Mouse (Mus musculus) lung, embryonic 14.5 days (tissue): ENCODE measurements around the gene Lhb. TPM values are rescaled to one million over a fixed set of nuclear protein-coding genes. Genes with fewer than 3 reads are reported as not detected.
"Not testable (repeated sequence)": the region's sequence is repeated elsewhere in the genome, so short reads cannot be mapped to it uniquely, and the experiment has no call there.

Experiments used
- ATAC-seq: fragments of 200-750 bp; cut with Nextera tagmentation; 2 replicates; pipeline ENCODE4 v1.8.0; 2017; ENCODE audit warnings: mild to moderate bottlenecking, moderate TSS enrichment, moderate library complexity; ENCODE audit not compliant: insufficient read depth
- DNase-seq: peaks from one replicate; pipeline ENCODE4 v3.0.0-alpha.2; 2015
- H3K27ac ChIP-seq: fragments of 300-500 bp; sonication (generic); 2 replicates; pipeline ENCODE4 v1.5.1; 2014; ENCODE audit warnings: low read depth, mild to moderate bottlenecking, moderate library complexity
- H3K27me3 ChIP-seq: fragments of 300-500 bp; sonication (generic); 2 replicates; pipeline ENCODE4 v1.6.1; 2014; ENCODE audit warnings: low read length, control low read depth; ENCODE audit not compliant: insufficient read depth
- H3K36me3 ChIP-seq: fragments of 300-500 bp; sonication (generic); 2 replicates; pipeline ENCODE4 v1.6.1; 2014; ENCODE audit warnings: control low read depth; ENCODE audit not compliant: insufficient read depth
- H3K4me1 ChIP-seq: fragments of 300-500 bp; sonication (generic); 2 replicates; pipeline ENCODE4 v1.6.1; 2014; ENCODE audit warnings: antibody characterized with exemption, control low read depth; ENCODE audit not compliant: insufficient read depth
- H3K4me2 ChIP-seq: fragments of 300-500 bp; sonication (generic); 2 replicates; pipeline ENCODE4 v1.6.1; 2014; ENCODE audit warnings: mild to moderate bottlenecking
- H3K4me3 ChIP-seq: fragments of 300-500 bp; sonication (generic); 2 replicates; pipeline ENCODE4 v1.5.1; 2014; ENCODE audit warnings: low read depth, low read length
- H3K9ac ChIP-seq: fragments of 300-500 bp; sonication (generic); 2 replicates; pipeline ENCODE4 v1.6.1; 2014
- H3K9me3 ChIP-seq: fragments of 300-500 bp; sonication (generic); 2 replicates; pipeline ENCODE4 v1.6.1; 2016; ENCODE audit warnings: low read depth, low read length, control low read depth
- CTCF ChIP-seq: IDR thresholded peaks from 2 replicates; pipeline ENCODE4 v1.5.1; 2016; ENCODE audit warnings: antibody characterized with exemption, low read depth
- WGBS: fragments of 180-500 bp; shearing (Covaris S2); extraction: QIAGEN DNeasy Blood & Tissue Kit; methylation state at CpG from one replicate; pipeline ENCODE4 v1.1.7; 2014; 5-methylcytosine and 5-hydroxymethylcytosine counted together
- polyA plus RNA-seq: library from polyadenylated mRNA; unstranded; fragments of >200 nt; fragmentation: Nextera tagmentation; extraction: Ambion mirVana; gene quantifications from 2 replicates; pipeline ENCODE4 v1.2.1, GENCODE M21; 2014

The Lhb gene
- polyA plus RNA-seq, 1 experiment from 2014 or later, result not detected

DNA sequence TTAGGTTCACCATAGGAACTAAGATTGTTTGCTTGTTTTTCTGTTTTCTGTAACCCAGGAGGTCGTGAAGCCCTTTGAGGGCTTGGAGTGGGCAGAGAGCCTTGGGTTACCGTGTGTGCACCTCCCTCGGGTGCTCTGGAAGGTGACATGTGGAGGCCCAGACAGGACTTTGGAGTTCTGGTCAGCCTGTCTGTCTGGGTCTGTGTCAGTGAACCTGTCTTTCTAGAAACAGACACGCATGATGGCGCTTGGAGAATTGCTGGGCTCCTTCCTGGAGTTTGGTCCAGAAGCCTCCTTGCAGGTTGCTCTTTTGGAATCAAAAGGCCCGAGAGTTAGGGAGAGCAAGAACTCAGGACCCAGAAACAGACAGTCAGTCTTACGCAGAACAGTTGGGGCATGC, 39.8 kb downstream of the Lhb start:
- WGBS, result 62% methylated on average over 7 of the region's 7 CpGs
- peak overlapping the region; percentile 93 for H3K27ac ChIP-seq

DNA sequence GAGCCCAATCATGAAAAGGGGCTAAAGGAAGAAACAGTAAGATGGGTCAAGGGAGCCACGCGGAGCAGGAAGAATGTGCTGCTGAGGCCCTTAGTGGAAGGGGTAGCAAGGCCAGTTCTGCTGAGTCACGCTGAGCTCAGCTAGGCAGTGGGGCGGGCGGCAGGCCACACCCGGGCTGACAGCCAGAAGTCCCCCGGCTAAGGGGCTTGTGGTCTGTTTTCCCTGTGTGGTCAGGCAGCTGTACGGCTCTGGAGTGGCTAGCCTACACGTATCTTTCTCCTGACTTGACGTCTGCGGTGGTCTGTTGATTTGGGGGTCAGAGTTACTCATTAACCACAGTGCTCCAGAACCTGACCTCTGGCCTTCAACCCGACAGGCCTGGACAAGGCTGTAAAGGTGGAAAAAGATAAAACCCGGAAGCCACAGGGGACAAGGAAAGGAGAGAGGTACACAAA, 40.3 kb downstream of the Lhb start:
- Histone ChIP-seq H3K9me3 (no peaks in the 10 kb centered on the region), H3K4me1 (peaks cover 23% of the 10 kb centered on the region), H3K36me3 (peaks cover 69% of the 10 kb centered on the region), H3K9ac (peak overlapping the region; percentile 90), H3K4me2 (peak overlapping the region; percentile 66), H3K27me3 (no peaks in the 10 kb centered on the region), H3K4me3 (peak overlapping the region; percentile 51), H3K27ac (peak overlapping the region; percentile 93)
- no peak for TF ChIP-seq CTCF
- peak; percentile 87 for DNase-seq
- peak; percentile 30; the same call in 1 of the 2 replicates for ATAC-seq
- WGBS, result 10% methylated on average over 13 of the region's 13 CpGs

More for the DNA sequence above, 39.8 kb downstream of the Lhb start:
- Histone ChIP-seq H3K4me1 (peaks cover 23% of the 10 kb centered on the region), H3K4me2 (peak overlapping the region; percentile 66), H3K9me3 (no peaks in the 10 kb centered on the region), H3K36me3 (peaks cover 68% of the 10 kb centered on the region), H3K9ac (peak overlapping the region; percentile 90), H3K27me3 (no peaks in the 10 kb centered on the region), H3K4me3 (peak overlapping the region; percentile 51)
- peak; percentile 17 for DNase-seq
- ATAC-seq, result 0 out of 2 replicates have a peak, but pooled peaks have one; percentile 3
- TF ChIP-seq CTCF, result no peak

GRCm38 (mm10) chr7:45461326-45461725, 40.7 kb downstream of the Lhb start:
- Histone ChIP-seq H3K9ac (peak overlapping the region; percentile 90), H3K4me3 (no peak overlapping the region), H3K36me3 (peaks cover 66% of the 10 kb centered on the region), H3K9me3 (no peaks in the 10 kb centered on the region), H3K27ac (peak overlapping the region; percentile 93), H3K4me2 (peak overlapping the region; percentile 66), H3K27me3 (no peaks in the 10 kb centered on the region), H3K4me1 (peaks cover 23% of the 10 kb centered on the region)
- 38% methylated on average over 5 of the region's 5 CpGs for WGBS
- TF ChIP-seq CTCF, result no peak
- no peak for ATAC-seq
- DNase-seq, result no peak

DNA sequence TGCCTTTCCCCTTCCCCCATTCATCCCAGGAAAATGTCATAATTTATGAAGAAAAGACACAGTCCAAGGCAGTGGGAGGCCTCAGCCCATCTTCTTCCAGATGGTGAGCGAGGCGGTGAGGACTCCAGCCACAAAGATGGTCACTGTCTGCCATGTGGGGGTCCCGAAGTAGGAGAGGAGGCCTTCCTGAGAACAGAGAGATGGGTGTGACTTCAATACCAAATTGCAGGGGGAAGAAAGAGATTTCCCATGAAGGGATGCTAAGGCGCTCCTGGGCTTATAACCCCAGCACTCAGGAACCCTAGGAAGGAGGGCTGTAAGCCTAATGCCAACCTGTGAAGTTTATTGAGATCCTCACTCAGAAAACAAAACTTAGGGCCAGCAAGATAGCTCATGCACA, 41.2 kb downstream of the Lhb start:
- Histone ChIP-seq H3K4me3 (no peak overlapping the region), H3K9ac (no peak overlapping the region)
- WGBS, result 80% methylated on average over 4 of the region's 4 CpGs

GRCm38 (mm10) chr7:45462325-45462724, 41.7 kb downstream of the Lhb start:
- H3K36me3 ChIP-seq, result peaks cover 56% of the 10 kb centered on the region
- no peak overlapping the region for H3K9ac ChIP-seq
- no peak for ATAC-seq
- no peak for DNase-seq
- no peaks in the 10 kb centered on the region for H3K27me3 ChIP-seq
- 81% methylated on average over 4 of the region's 4 CpGs for WGBS
- no peak overlapping the region for H3K27ac ChIP-seq
- H3K4me2 ChIP-seq, result no peak overlapping the region
- no peak for TF ChIP-seq CTCF
- H3K4me1 ChIP-seq, result peaks cover 23% of the 10 kb centered on the region
- H3K9me3 ChIP-seq, result no peaks in the 10 kb centered on the region
- no peak overlapping the region for H3K4me3 ChIP-seq

More for the DNA sequence above, 41.2 kb downstream of the Lhb start:
- H3K27ac ChIP-seq, result peak overlapping the region; percentile 21; the same call in 1 of the 2 replicates
- H3K9me3 ChIP-seq, result no peaks in the 10 kb centered on the region
- ATAC-seq, result no peak
- no peak for TF ChIP-seq CTCF
- no peak for DNase-seq
- H3K4me2 ChIP-seq, result 0 out of 2 replicates have a peak overlapping the region, but pooled peaks have one; percentile 25
- peaks cover 23% of the 10 kb centered on the region for H3K4me1 ChIP-seq
- peaks cover 62% of the 10 kb centered on the region for H3K36me3 ChIP-seq
- H3K27me3 ChIP-seq, result no peaks in the 10 kb centered on the region

- H3K4me3 ChIP-seq, H3K9ac ChIP-seq, ATAC-seq, H3K9me3 ChIP-seq, DNase-seq, H3K27ac ChIP-seq, H3K27me3 ChIP-seq, H3K4me2 ChIP-seq: not testable (repeated sequence)
- H3K4me1 ChIP-seq, result peaks cover 18% of the 10 kb centered on the region
- WGBS, result 71% methylated on average over 4 of the region's 4 CpGs
- peaks cover 51% of the 10 kb centered on the region for H3K36me3 ChIP-seq
These were observed 42.2 kb downstream of the Lhb start for GRCm38 (mm10) chr7:45462868-45463267.

DNA sequence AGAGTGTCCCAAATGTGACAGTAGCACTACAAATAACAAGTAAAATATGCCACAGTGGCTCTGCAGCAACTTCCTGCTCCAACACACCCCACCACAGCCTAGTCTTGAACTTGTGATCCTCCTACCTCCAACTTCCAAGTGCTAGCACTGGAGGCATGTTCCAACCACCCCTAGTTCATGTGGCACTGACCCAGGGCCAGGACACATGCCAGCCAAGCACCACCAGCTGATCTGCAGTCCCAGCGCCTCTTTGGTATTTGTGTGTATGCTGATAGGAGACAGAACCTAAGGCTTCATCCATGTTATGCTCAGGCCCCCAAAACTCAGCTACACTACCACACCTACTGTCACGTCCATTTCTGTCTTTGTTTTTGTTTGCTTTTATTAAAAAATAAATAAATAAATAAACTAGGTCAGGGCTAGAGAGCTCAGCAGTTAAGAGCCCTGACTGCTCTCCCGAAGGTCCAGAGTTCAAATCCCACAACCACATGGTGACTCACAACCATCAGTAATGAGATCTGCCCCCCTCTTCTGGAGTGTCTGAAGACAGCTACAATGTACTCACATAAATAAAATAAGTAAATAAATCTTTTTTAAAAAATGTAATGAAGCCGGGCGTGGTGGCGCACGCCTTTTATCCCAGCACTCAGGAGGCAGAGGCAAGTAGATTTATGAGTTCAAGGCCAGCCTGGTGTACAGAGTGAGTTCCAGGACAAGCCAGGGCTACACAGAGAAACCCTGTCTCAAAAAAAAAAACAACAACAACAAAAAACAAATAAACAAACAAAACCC, 43.6 kb downstream of the Lhb start:
- no peaks in the 10 kb centered on the region for H3K27me3 ChIP-seq
- ATAC-seq (no peak), DNase-seq (no peak)
- H3K9ac ChIP-seq, result no peak overlapping the region
- H3K27ac ChIP-seq, result no peak overlapping the region
- no peak overlapping the region for H3K4me2 ChIP-seq
- H3K9me3 ChIP-seq, result no peaks in the 10 kb centered on the region
- TF ChIP-seq CTCF, result no peak
- no peak overlapping the region for H3K4me3 ChIP-seq
- H3K4me1 ChIP-seq, result peaks cover 12% of the 10 kb centered on the region
- 90% methylated on average over 7 of the region's 7 CpGs for WGBS
- H3K36me3 ChIP-seq, result peaks cover 43% of the 10 kb centered on the region
